Mouse (Mus musculus): ENCODE results near the gene Nrn1l.

- TF ChIP-seq EP300 (IDR thresholded peaks at IDR 0.05), result no peak
- TF ChIP-seq CTCF (IDR thresholded peaks at IDR 0.05), result no peak
Measured at GRCm38 (mm10) chr8:105853178-105853577, 40.2 kb upstream of the Nrn1l start, which contains the start of gene Cenpt.
